Mouse (Mus musculus) lung, adult 2 months (tissue): ENCODE results near the gene Klk1b9.

Experiments
- CTCF ChIP-seq: fragments of 200-500 bp; IDR thresholded peaks from 2 replicates; pipeline ENCODE4 v1.5.1; 2011; ENCODE audit warnings: mild to moderate bottlenecking, low read length, control low read depth; ENCODE audit not compliant: insufficient read depth
- POLR2A ChIP-seq: fragments of 200-500 bp; IDR thresholded peaks from 2 replicates; pipeline ENCODE4 v1.6.1; 2011; ENCODE audit warnings: low read depth, mild to moderate bottlenecking, control low read depth, low read length, borderline replicate concordance; ENCODE audit errors: extremely low read depth

DNA sequence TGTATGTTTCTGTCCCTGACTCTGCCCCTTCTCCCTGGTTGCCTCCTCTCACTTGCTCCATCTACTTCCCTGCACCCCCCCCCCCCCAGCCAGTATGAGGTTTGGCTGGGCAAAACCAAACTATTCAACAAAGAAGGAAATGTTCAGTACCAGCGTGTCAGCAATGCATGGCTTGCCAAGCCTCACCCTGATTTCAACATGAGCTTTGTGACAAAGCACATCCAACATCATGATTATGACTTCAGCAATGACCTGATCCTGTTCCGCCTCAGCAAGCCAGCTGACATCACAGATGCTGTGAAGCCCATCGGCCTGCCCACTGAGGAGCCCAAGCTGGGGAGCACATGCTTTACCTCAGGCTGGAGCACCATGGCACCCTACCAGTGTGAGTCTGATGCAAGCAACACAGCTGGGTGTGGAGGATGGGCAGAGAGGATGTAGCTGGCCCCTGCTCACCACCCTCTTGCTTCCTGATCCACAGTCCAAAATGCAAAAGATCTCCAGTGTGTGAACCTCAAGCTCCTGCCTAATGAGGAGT lies 31.1 kb upstream of the Klk1b9 start:
- TF ChIP-seq CTCF (no peak), POLR2A (no peak)
